Mouse (Mus musculus) frontal cortex, postnatal 36 days (tissue): ENCODE data around the gene I0C0044D17Rik.
"Not testable (repeated sequence)": the region's sequence is repeated elsewhere in the genome, so short reads cannot be mapped to it uniquely, and the experiment has no call there.

Experiments
- DNase-seq, 2 experiments: peaks; one replicate each; pipeline ENCODE4 v3.0.0; 2022; ENCODE audit warnings: low spot score in 2 of 2

The I0C0044D17Rik gene

DNA sequence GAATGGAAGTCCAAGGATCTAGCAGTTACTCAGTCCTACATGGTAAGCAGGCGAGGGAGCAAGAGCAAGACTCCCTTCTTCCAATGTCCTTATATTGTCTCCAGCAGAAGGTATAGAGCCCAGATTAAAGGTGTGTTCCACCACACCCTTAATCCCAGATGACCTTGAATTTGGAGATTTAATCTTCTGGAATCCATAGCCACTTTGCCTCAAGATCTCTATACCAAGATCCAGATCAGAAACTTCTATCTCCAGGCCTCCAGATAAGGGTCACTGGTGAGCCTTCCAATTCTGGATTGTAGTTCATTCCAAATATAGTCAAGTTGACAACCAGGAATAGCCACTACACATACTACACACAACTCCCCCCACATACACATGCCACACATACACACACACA lies at the start of gene I0C0044D17Rik:
Gene I0C0044D17Rik (minus strand): TSS at position 101 of the 400 bp plus-strand sequence.
- DNase-seq = not testable (repeated sequence)

- peak; percentile 24 to 49 for DNase-seq
Observed at GRCm38 (mm10) chr4:98865386-98866237, 42.0 kb upstream of the I0C0044D17Rik start.

GRCm38 (mm10) chr4:98864546-98864945 lies 40.9 kb upstream of the I0C0044D17Rik start:
- DNase-seq = no peak

DNA sequence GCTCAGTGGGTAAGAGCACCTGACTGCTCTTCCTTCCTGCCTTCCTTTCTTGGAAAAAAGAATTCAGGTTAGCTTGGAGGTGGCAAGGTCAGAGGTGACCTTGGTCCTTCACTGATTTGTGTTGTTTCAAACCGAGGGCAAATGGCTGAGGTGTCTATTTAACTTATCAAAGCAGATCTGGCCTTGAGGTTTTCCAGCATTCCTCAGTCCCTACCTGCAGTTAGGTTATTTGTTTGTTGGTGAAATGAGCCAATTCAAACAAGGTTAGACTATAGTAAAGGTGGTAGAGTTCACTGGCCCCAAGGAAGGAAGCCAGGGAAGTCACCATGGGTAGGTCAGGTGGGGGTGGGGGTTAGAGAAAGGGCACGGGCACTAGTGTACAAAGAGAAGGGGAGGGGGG lies 40.5 kb upstream of the I0C0044D17Rik start:
- DNase-seq = no peak

- no peak for DNase-seq
Observed at GRCm38 (mm10) chr4:98863451-98863850, 39.8 kb upstream of the I0C0044D17Rik start.

- DNase-seq = peak in 1 of 2 experiments; percentile 9
Observed at GRCm38 (mm10) chr4:98858151-98858855, 34.7 kb upstream of the I0C0044D17Rik start.

DNA sequence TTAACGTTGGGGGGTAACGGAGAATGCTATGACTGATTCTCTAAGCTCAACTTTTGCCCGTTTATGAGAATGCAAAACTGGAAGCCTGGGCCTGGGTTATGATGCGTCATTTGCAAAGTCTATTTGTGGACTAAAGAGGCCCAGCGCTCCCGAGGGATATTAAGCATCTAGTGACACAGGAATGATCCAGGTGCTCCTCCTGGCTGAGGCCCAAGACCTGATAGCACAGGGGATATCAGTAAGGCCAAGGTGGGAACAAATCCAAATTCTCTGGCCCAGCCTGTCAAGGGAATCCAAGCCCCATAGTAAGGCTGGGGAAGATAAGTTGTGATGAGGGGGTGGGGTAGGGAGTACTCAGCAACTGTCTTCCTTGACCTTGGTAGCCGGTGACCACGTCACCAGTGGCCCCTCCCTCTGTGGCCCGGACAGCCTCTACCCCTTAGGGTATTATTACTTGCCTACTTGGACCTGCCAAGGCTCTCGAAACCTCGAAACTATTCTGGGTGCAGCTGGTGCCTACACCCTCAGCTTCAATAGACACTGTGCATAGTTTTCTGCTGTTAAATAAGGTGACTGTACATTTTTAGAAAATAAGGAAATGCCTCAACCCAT lies 33.5 kb upstream of the I0C0044D17Rik start:
- DNase-seq = no peak

DNA sequence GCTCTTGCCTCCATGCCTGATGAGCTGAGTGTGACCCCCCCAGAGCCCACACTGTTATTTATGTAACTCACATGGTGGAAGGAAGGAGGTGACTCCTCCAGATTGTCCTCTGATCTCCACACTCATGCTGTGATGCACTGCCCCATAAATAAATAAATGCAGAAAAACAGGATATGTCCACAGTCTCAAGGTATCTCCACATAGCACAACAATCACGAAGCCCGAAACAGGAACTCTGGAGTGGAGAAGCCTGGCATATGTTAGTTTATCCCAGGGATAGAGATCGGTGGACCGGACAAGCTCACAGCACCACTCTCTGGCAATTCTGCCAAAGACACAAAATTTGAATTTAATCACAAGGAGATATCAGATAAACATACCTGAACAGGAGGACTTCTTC lies 30.3 kb upstream of the I0C0044D17Rik start:
- no peak for DNase-seq

GRCm38 (mm10) chr4:98850485-98850884 lies 26.8 kb upstream of the I0C0044D17Rik start:
- DNase-seq = not testable (repeated sequence)

DNA sequence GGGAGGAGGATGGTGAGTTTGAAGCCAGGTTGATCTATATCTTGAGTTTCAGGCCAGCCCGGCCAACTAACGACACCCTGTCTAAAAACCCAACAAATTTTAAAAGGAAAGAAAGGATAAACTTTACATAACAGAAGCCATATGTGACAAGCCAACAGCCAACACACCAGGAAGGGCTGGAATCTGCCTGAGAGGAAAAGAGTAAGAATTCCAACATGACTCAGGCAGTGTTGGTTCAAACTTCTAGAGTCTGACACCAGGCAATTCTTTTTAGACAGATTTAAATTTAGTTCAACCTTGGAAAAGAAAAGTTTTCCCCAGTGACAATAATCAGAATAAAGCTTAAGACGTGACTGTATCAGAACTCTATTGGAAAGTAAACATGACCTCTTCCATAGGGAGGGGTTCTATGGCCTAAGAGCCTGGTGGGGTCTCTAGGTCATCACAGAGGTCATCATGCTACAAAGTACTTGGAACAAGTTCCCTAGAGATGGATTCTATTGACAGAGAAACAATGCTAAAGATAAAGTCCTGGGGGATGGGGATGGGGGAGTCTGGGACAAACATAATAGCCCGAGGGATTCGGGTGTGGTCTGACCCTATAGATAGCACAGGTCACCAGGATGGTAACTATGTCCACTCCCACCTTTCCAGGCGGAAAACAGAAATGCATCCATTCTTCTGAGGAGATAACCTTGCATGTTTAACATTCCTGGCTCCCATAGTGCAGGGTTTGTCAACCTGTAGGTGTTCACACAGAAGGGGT lies 23.7 kb upstream of the I0C0044D17Rik start:
- peak in 1 of 2 experiments; percentile 6 for DNase-seq

DNA sequence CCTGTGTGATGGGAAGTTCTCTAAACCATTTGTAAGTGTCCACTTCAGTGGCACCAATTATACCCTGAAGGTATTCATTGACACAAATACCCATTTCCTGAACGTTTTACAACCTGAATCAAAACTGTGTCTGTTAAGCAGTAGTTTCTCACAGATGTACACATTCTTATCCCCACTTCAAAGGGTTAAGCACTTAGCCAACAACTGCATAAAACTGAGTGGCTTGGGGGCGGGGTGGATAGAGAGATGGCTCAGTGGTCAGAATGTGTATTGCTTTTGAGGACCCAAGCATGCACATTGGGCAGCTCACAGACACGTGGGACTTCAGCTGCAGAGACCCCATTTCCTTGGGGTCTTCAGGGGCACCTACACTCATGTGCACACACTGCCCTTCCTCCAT lies 22.8 kb upstream of the I0C0044D17Rik start:
- no peak for DNase-seq

- DNase-seq = no peak
Observed at GRCm38 (mm10) chr4:98845687-98846125, 22.1 kb upstream of the I0C0044D17Rik start.

DNA sequence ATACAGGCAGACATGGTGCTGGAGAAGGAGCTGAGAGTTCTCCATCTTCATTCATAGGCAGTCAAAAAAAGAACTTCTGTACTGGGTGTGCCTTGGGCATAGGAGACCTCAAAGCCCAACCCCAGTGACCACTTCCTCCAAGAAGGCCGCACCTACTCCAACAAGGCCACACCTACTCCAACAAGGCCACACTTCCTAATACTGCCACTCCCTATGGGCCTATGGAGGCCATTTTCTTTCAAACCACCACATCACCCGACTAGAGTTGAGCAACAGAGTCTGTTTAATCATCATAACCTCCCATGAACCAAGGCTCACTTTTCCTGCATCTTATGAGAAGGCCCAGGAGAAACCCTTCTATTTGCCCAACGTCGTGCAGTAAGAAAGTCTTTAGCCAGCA lies 21.6 kb upstream of the I0C0044D17Rik start:
- DNase-seq = no peak

DNA sequence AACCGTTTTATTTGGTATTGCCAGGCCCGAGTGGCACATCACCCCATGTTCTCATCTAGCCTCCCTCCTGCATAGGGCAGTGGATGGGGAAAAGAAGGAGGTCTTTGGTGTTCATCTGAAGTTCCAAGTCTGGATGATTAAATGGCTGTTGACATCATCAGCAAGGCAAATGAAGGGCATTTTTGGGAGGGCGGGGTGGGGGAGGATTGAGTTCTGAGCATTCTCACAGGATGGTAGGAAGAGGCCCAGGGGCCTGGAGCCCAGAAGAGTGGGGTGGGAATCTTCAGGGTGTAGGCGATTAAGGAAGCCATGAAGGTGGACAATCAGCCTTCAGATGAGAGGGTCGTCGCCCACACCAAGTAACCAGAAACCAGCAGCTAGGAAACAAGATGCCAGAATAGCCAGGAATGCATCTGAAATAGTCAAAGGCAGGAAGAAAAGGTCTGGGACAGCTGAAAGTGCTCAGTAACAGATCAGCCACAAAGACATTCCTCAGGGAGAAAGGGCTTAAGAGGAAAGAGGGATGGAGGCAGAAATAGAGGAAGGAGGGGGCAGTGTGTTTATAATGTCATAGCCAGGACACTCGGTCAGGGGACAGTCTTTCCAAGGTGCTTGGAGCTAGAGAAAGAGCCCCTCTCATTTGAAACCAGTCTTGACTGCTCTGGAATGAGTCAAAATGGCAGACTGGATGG lies 20.4 kb upstream of the I0C0044D17Rik start:
- no peak for DNase-seq

- not testable (repeated sequence) for DNase-seq
Observed at GRCm38 (mm10) chr4:98841251-98841650, 17.6 kb upstream of the I0C0044D17Rik start.

GRCm38 (mm10) chr4:98840526-98840925 lies 16.9 kb upstream of the I0C0044D17Rik start:
- no peak for DNase-seq

- DNase-seq = no peak
Observed at GRCm38 (mm10) chr4:98838913-98839312, 15.3 kb upstream of the I0C0044D17Rik start.

DNA sequence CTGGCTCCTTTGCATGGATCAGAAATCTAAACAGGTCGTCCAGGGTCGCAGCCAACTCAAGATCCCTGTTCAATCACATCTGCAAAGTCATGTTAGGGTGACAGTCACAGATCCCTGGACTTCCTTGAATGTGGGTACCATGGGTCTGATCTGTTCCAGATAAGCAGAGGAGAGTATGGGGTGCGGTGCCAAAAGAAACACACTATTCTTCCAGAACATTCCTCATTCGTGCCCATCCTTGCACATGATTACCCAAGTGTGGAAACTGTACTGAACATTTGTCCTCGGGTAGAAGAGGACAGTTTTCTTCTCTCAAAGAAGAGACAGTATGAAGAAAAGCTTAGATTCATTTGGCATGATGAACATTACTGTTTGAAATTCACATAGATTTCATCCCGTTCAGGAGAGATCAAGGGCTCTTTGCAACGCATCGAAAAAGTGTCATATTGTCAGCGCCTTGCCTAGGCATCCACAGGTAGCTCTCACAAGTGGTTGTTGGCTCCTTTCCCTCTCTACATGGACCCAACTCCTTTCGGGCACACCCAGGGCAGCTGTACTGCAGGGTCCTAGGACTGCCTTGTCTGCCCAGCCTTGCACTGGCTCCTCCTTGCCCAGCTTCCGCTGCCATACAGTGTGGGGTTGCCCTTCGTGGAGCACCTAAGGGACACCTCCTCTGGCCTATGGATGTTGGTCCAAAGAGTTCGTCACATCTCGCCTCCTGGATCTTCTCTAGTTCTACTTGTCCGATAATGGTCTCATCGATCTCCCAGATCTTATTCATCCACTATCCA lies 14.3 kb upstream of the I0C0044D17Rik start:
- no peak for DNase-seq

DNA sequence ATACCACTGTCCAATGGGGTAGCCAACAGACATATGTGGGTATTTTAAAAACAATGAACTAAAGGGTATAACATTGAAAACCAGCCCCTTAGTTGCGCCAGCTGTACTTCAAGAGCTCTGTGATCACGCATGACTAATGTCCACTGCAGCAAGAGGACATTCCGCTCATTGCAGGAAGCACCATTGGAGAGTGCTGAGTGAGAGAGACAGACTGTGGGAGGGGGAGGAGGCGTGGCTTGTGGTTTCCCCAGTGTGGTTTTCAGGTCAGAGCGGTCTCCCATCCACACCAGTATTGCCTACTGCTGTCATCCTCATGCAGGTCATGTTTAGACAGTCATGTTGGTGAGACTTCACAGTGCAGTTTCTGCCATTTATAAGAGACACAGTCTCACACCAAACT lies 12.9 kb upstream of the I0C0044D17Rik start:
- DNase-seq = no peak

DNA sequence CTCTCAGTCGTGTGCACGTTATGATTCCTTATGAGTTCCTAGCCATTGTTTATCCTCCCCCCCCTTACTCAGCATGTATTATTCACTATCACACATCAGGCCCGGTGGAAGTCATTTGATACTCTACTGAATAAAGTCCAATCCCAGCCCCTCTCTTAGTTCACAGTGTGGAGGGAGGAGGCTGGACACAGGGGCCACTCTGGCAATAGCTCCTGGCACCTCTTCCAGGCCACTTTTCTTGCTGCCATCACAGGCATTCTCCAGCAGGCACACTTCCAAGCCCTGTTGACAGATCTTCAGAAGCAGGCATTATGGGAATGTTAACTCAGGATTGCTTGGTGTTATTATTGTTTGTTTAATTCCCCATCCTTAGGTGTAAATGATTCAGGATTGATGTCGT lies 11.1 kb upstream of the I0C0044D17Rik start:
- DNase-seq = no peak
